Mouse (Mus musculus) hematopoietic stem cell, adult 5-6 weeks (primary cell): Measurements from ENCODE around the gene Vwa5b2. TPM values are rescaled to one million over a fixed set of nuclear protein-coding genes. Genes with fewer than 3 reads are reported as not detected.

Experiments
- ATAC-seq, 2 experiments: fragments of 125-278 bp in 1 of 2; replicated peaks in 1 of 2; 2 replicates each; pipeline ENCODE4 v1.8.0; 2016 to 2017; ENCODE audit warnings: inconsistent platforms in 2 of 2, mild to moderate bottlenecking in 2 of 2, moderate number of reproducible peaks in 2 of 2, low read depth in 1 of 2, moderate TSS enrichment in 1 of 2; ENCODE audit not compliant: low FRiP score in 2 of 2, poor library complexity in 2 of 2, severe bottlenecking in 2 of 2, insufficient read depth in 1 of 2, low TSS enrichment in 1 of 2
- total RNA-seq: library from RNA; stranded (forward); fragments of 172-1452, 232-1000 nt; gene quantifications from 2 replicates; pipeline ENCODE4 v1.2.3, GENCODE M21; 2017

Gene Vwa5b2
- total RNA-seq, 1 experiment from 2014 or later = 0.10 TPM

DNA sequence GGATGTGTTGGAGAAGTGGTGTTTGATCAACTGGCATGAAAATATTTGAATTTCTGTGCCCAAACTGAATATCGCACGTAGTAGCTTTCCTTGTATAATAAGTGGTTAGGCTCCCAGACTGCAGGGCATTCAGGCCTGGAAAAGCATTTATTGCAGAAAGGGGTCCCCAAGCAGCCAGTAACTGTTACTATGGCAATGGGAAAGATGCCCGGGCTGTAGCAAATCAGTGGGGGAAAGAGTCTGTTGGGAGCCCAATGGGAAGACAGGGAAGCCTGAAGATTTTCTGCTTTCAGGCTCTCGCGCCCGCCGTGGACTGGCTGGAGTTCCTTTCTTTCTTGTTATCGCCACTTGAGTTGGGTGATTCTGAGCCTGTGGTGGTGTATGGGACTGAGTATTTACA, 49.1 kb downstream of the Vwa5b2 start:
- ATAC-seq = no peak

DNA sequence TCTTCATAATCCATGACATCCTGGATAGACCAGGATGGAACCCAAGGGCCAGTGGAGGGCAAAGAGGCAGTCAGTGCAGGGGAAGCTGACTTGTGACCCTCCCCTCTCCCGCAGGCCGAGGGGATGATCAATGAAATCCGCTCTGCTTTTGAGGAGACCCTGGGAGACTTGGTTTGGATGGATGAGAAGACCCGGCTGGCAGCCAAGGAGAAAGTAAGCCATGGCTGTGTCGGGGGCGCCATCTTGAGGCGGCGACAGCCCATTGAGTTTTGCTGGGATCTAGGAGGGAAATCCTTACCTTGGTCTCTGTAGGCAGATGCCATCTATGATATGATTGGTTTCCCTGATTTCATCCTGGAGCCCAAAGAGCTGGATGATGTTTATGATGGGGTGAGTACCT, 52.9 kb downstream of the Vwa5b2 start:
- peak; percentile 70 to 72; a peak in 3 of 4 replicates for ATAC-seq

DNA sequence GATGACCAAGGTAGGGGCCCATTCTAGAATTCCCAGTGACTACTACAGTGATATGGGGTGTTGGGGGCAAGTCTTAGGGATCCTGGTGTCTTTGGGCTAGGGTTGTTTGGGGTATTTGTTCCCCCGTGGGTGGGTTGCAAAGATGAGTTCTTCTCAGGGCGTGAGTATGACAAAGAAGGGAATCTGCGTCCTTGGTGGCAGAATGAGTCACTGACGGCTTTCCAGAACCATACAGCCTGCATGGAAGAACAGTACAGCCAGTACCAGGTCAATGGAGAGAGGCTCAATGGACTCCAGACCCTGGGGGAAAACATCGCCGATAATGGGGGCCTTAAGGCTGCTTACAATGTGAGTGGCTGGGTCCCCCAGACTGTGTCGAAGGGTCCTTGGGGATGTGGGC, 54.6 kb downstream of the Vwa5b2 start:
- no peak for ATAC-seq

DNA sequence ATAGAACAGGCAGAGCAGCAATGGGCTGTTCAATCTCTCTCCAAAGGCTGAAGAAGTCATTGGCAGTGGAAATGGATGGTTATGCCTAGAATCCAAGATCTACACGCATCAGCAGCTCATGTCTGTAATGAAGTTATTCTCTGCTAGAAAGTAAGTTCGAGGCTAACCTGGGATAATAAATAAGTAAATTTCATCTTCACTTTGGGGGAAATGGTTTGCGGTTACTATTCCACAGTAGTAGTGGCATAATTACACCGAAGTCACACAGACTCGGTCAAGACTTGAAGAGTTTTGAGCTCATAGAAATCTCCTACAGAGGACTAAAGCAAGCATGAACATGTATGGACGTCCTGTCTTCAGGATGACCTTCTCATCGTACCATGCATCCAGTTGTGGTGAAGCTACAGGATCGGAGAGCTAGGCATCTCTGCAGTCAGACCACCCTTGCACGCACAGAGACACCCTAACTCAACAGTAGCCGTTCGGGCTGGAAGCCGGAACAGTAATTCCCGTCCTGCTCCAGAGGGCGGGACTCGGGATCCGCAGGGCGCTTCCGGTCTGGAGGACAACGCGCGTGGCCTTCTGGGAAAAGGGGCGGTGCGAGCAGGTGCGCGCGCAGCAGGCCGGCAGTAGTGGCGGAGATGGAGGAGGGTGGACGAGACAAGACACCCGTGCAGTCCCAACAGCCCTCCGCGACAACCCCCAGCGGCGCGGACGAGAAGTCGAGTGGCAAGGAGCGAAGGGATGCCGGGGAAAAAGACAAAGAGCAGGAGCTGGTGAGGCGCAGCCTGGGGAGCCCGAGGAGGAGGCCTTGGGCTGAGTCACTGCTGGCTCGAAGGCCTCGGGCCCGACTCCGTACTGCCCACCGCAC, 62.0 kb downstream of the Vwa5b2 start, which contains the start of gene Psmd2:
TSS of gene Psmd2 (plus strand) at position 577 of the 871 bp plus-strand sequence.
- ATAC-seq = peak; percentile 80 to 98

DNA sequence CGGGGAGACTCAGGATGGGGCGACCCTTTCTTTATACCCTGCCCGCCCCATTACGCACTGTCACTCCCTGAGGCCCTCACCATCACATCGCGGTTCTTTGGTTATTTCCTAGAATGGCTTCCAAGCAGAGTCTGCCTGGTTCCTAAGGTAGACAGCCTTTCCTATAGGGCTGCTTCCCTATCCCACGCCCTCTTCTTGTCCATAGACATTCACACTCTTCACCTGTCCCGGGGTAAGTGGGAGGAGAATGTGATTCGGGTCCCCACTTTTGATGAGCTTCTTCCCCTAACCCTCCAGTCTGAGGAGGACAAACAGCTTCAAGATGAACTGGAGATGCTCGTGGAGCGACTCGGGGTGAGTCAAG, 62.7 kb downstream of the Vwa5b2 start:
- no peak for ATAC-seq

DNA sequence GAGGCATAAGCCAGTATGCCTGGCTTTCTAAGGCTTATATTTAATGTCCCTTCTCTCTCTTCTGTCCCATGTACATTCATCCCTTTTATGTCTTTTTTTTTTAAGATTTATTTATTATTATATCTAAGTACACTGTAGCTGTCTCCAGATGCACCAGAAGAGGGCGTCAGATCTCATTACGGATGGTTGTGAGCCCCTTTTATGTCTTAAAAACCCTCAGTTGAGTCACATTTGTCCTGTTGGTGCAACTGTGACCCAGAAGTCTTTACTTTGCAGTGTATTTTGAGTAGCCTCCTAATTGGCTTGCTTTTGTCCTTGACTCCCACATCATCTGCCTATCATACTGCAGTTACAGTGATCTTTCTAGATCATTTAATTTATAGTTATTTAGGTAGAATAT, 64.0 kb downstream of the Vwa5b2 start:
- no peak for ATAC-seq

Other genes starting within 250 kb of the Vwa5b2 start
- gene Abcc5, start 163.1 kb upstream of the Vwa5b2 start, total RNA-seq = 27.7 and 34.8 TPM in 2 replicates
- gene Eif2b5, start 90.7 kb upstream of the Vwa5b2 start, total RNA-seq = 67.2 and 69.9 TPM in 2 replicates
- 3.2 and 4.4 TPM in 2 replicates for gene Dvl3, start 72.5 kb upstream of the Vwa5b2 start, total RNA-seq
- gene Ap2m1, start 54.0 kb upstream of the Vwa5b2 start, total RNA-seq = 155 and 177 TPM in 2 replicates
- 33.3 and 49.2 TPM in 2 replicates for gene Abcf3, start 40.9 kb upstream of the Vwa5b2 start, total RNA-seq
- gene Eef1akmt4, start 22.1 kb downstream of the Vwa5b2 start, total RNA-seq = 7.0 and 9.0 TPM in 2 replicates
- gene Gm49333, start 22.1 kb downstream of the Vwa5b2 start, total RNA-seq = not detected in 2 replicates
- gene Alg3, start 22.3 kb downstream of the Vwa5b2 start, total RNA-seq = 9.8 and 18.9 TPM in 2 replicates
- gene Camk2n2, start 31.8 kb downstream of the Vwa5b2 start, total RNA-seq = 0.25 TPM in 1 of 2 replicates, not detected in the other
- gene Ece2, start 40.4 kb downstream of the Vwa5b2 start, total RNA-seq = 0.38 and 3.0 TPM in 2 replicates
- gene Psmd2, start 62.2 kb downstream of the Vwa5b2 start, total RNA-seq = 136 and 211 TPM in 2 replicates
- 212 and 290 TPM in 2 replicates for gene Eif4g1, start 78.8 kb downstream of the Vwa5b2 start, total RNA-seq
- 0.65 and 1.1 TPM in 2 replicates for gene Fam131a, start 103.8 kb downstream of the Vwa5b2 start, total RNA-seq
- 79.3 and 81.7 TPM in 2 replicates for gene Polr2h, start 128.2 kb downstream of the Vwa5b2 start, total RNA-seq
- gene Clcn2, start 128.3 kb downstream of the Vwa5b2 start, total RNA-seq = 2.8 and 4.2 TPM in 2 replicates
- gene Chrd, start 143.7 kb downstream of the Vwa5b2 start, total RNA-seq = not detected in 2 replicates
- not detected in 2 replicates for gene Thpo, start 145.0 kb downstream of the Vwa5b2 start, total RNA-seq